Mouse (Mus musculus) c-Kit-negative CD71-positive TER-119-positive erythroid progenitor cells, embryonic 14.5 days (primary cell): ENCODE data around the gene Olfr653.
A peak's percentile ranks its signal among the peaks of the same experiment; 100 is the strongest.

Experiments
- DNase-seq: peaks from one replicate; pipeline ENCODE4 v3.0.0-alpha.2; 2013; ENCODE audit warnings: low read depth, low spot score

Olfr653 gene

DNA sequence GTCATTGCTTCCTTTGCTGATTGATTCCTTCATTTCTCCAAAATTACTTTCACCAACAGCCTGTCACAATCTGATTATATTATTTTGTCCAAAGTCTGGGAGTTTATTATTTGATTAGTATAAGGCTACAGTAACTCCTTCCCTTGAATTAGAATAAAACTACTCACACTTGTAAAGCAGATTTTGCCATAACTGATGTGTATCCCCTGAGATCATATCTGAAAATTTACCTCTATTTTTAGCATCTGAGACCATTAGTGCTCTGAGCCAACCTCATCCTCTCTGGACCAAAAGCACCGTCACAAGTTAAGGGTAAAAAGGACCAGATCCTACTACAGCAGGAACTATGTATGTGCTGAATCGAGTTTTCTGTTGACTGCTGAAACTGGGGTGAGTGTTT lies at the start of gene Olfr653:
TSS of gene Olfr653 (plus strand) at position 301 of the 400 bp plus-strand sequence.
- DNase-seq = no peak

- no peak for DNase-seq
These were observed 27.3 kb upstream of the Olfr653 start, which contains the start of gene Olfr651 for GRCm38 (mm10) chr7:104549833-104550232. Gene Olfr651 (plus strand): TSS chr7:104550133.

DNA sequence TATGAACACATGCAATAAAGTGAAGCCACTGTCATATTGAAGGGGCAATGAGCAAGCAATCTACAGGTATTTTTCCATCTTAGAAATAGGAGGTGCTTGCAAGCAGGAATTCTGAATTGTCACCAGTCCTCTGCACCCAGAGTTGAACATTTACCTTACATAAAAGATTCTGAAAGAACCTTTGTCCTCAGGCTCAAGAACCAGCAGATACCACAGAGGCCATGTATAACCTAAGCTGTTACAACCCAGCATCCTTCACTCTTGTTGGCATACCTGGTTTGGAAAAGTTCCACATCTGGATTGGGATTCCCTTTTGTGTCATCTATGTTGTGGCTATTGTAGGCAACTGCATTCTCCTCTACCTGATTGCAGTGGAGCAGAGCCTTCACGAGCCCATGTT lies 24.4 kb upstream of the Olfr653 start:
- no peak for DNase-seq

DNA sequence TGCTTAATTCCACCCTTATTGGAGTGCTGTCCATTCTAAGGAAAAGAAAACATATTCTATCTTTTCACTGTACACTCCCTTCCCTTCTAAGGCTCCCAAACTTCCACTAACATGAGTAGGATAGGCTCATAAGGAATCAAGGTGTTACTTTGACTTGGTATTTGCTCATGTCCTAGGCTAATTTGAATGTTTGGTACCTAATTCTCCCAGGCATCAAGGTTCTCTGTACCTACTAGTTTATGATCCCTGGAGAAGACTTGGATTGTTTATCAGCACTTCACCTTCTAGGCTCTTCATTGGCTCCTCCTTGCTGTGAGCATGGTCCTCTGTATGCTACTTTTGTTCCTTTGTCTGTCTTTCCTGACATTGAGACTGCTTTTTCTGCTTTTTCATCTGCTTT lies 16.5 kb upstream of the Olfr653 start, which contains the start of gene Olfr652:
TSS of gene Olfr652 (plus strand) at position 301 of the 400 bp plus-strand sequence.
- no peak for DNase-seq

DNA sequence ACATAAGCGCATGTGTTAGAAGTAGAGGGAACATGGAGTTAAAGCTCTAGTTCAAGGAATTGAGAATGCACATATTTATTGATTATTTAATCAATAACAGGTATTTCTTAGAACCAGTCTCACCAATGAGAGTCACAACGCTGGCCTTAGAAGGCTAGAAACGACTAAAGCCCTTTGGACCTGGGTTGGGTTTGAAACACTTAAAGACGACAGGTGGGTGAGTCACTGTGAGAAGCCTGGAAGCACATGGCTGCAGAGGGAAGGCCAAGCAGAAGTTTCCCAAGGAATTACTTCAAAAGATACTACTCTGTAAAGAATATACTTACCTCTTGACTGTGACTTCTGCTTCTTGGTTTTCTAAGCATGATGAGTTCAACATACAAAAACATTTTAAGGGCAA lies 3.7 kb downstream of the Olfr653 start:
- DNase-seq = no peak

DNA sequence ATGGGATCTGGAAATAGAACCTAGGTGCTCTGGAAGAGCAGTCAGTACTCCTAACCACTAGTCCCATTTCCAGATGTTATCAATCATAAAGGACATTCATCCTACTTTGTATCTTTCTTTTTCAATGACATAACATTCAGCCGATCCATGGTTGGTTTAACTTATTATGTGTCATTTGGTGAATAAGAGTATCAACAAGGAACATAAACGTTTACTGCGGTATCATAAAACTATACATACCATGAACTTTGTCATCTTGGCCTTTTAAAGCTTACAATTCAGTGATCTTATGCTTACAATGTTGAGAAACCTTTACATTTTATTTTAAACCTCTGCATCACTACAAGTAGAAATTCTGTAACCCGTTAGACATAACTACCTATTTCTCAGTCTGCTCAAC lies 4.3 kb downstream of the Olfr653 start:
- DNase-seq = no peak

DNA sequence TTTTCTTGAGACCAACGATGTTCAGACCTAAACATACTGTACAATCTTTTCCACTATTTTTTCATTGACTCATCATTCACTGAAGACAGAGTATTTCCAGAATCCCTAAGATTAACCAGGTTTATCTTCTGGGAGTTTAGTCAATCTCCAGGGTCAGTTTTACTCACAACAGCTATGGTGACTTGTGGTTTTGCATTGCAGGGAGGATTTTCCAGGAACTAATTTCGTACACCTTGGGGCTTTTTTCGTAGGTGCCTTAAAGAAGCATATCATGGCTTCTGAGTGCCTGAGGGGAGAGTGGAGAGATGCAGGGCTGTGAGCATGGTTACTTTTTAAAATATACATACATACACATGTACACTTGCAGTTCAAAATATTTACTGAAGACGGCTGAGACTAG lies 9.6 kb downstream of the Olfr653 start, which contains the start of gene Olfr654:
TSS of gene Olfr654 (plus strand) at position 301 of the 400 bp plus-strand sequence.
- DNase-seq = no peak

DNA sequence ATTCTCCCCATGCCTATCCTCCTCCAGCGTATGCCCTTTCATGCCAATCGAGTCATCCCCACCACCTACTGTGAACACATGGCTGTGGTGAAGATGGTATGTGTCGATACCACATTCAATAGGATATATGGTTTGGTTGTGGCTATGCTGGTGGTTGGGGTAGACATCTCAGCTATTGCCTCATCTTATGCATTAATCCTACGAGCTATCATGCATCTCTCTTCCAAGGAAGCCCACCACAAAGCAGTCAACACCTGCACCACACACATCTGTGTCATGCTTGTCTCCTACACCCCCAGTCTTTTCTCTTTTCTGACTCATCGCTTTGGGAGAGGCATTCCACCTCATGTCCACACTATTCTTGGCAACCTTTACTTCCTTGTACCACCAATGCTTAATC lies 11.2 kb downstream of the Olfr653 start:
- DNase-seq = no peak

- no peak for DNase-seq
These were observed 24.6 kb downstream of the Olfr653 start, which contains the start of gene Olfr655 for GRCm38 (mm10) chr7:104601679-104602078. Gene Olfr655 (minus strand): TSS chr7:104601779.

- peak; percentile 3 for DNase-seq
These were observed 26.1 kb downstream of the Olfr653 start for GRCm38 (mm10) chr7:104603173-104603572.

DNA sequence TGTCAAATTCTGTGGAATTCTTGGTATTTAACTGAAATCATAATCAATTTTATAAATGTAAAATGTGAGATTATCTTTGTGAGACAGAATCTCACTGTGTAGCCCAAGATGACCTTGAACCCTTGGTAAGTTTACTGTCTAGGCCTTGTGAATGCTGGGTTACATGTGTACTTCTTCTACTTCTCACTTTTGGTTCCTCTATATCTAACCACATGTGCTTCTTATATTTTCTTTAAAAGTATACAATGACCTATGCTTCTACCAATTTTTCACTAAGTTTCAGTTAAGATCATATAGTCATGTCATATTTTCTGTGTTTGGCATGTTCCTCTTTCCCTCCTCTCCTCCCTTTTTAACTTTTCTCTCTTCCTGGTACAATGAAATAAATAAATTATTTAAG lies 27.6 kb downstream of the Olfr653 start:
- DNase-seq = no peak

- DNase-seq = no peak
These were observed 36.5 kb downstream of the Olfr653 start, which contains the start of gene Olfr656 for GRCm38 (mm10) chr7:104613655-104614054. Gene Olfr656 (plus strand): TSS chr7:104613955.

DNA sequence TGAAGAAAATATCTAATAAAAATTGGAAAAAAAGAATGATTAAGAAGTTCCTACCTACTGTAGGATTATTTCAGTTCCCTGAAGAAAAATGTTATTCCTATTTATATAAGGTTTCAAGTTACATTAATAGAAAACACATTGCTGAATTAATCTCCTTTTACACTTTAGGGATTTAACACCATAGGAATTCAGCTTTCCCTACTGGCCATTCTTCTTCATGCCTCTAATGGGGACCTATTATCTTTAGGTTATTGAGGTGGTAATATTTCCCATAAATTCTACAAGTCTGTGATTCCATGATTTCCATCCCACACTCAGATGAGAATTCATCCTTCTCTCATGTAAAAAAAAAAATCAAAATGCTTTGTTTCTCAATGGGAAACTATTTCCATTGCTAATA lies 47.4 kb downstream of the Olfr653 start, which contains the start of gene Olfr657:
TSS of gene Olfr657 (plus strand) at position 301 of the 400 bp plus-strand sequence.
- DNase-seq = no peak
